Mouse (Mus musculus): ENCODE measurements at regions not wholly inside any gene's neighbourhood (a gene's known extent, or its start where the extent isn't known, plus 50 kb on each side); places are given as distances from the start of the nearest gene placed in this dataset.

DNA sequence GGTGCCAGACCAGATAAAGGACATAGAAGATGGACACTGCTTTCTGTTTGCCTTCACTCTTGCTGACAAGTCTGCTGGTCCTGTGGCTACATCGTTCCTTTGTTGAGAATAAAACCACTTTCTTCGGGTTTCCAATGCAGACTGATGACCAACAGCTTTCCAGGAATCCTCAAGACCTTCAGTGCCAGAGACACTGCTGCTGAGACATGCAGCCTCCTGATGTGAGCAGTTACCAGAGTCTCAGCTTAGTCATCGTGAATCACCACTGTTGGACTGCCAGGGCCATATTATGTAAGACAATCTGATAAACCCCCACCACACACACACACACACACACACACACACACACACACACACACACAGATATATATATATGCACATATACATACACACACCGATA, 270.2 kb downstream of the Foxo1 start:
- TF ChIP-seq CTCF (IDR thresholded peaks at IDR 0.05; ENCODE audit: low read depth, low read length) = no peak
- no peak for TF ChIP-seq TAL1 (conservative IDR thresholded peaks at IDR 0.05; ENCODE audit: low read depth, low read length)
